Mouse (Mus musculus): ENCODE data around the gene Nr2e3. TPM values are rescaled to one million over a fixed set of nuclear protein-coding genes. Genes with fewer than 3 reads are reported as not detected.
A peak's percentile ranks its signal among the peaks of the same experiment; 100 is the strongest.
"Not testable (repeated sequence)": the region's sequence is repeated elsewhere in the genome, so short reads cannot be mapped to it uniquely, and the experiment has no call there.

Nr2e3 gene
- total RNA-seq, 2 experiments from 2014 or later = not detected

- DNase-seq = no peak
Measured at GRCm38 (mm10) chr9:59949981-59950380, 10.5 kb downstream of the Nr2e3 start.

DNA sequence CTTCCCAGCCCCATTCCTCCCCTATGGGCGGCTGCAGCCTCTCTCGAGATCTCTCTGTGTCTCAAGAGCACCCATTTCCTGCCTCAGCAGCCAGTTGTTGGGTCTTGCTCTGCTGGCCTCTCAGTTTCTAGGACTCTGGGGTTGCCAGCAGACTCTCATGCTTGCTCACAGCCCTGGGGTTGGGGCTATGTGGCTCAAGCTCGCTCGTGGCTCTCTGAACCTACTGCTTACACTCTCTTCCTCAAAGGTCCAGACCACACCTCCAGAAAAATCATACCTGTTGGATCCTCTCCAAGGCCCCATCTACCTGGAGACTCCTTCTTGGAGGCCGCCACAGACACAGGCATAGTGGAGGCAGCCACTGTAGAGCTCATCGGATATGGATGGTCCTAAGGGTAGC is 10.9 kb downstream of the Nr2e3 start:
- no peak for DNase-seq

GRCm38 (mm10) chr9:59948691-59949250 is 11.7 kb downstream of the Nr2e3 start:
- DNase-seq = no peak

GRCm38 (mm10) chr9:59948226-59948625 is 12.2 kb downstream of the Nr2e3 start:
- DNase-seq = no peak

- DNase-seq = no peak
Measured at GRCm38 (mm10) chr9:59947271-59947670, 13.2 kb downstream of the Nr2e3 start.

DNA sequence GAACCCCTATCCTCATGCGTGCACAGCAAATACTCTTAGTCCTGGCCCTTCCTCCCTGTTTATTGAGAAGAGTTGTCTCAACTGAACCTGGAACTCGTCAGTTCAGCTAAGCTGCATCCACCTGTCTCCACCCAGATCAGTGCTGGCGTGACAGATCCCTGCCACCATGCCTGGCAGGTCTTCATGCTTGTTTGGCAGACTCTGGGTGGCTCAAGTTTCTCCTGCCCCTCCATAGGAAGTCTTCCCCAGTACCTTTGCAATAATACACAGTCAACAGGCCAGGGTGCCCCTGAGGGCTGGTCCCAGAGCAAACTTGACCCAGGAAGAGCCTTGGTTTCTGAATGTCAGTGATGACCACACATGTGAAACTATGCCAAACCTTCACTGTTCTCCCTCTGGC is 15.2 kb downstream of the Nr2e3 start:
- DNase-seq = no peak

- no peak for DNase-seq
Measured at GRCm38 (mm10) chr9:59943826-59944225, 16.6 kb downstream of the Nr2e3 start.

GRCm38 (mm10) chr9:59942501-59943085 is 17.9 kb downstream of the Nr2e3 start:
- DNase-seq = no peak

GRCm38 (mm10) chr9:59941885-59942350 is 18.5 kb downstream of the Nr2e3 start:
- DNase-seq = peak in 1 of 2 experiments; percentile 7

DNA sequence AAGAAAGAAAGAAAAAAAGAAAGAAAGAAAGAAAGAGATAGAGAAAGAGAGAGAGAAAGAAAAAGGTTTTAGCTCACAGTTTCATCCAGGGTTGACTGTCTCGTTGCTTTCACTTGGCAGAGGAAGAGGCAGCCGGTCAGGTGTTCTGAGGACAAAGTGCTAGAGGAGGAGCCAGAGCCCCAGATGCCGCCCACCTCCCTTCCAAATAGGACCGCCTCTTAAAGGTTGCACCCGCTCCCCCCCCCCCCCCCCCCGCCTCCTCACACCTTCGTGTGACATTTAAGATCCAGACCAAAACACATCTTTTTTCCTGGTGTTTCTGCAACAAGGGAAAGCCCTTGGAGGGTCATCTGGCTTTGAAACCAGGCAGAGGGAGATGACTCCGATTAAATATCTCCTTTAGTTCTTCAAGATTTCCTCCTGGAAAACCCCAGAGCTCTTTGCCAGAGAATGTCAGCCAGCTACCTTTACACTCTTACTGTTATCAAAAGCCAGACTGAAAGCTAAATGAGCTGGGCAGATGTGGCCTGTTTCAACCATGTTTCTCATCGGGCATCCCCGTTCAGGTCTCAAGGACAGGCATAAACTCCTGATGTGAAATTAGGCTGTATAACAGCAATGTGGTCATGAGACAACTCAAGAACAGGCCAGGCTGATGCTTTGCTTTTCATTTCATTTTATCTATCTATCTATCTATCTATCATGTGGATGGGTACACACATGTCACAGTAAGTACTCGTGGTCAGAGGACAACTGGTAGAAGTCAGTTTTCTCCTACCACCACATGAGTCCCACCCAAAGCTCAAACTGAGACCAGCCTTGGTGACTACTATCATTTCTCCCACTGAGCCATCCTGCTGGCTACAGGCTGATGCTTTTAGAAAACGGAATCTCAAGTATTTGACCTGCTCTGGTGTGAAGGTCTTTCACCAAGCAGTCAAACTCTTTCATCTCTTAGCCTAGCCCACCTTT is 19.3 kb downstream of the Nr2e3 start:
- no peak for DNase-seq

DNA sequence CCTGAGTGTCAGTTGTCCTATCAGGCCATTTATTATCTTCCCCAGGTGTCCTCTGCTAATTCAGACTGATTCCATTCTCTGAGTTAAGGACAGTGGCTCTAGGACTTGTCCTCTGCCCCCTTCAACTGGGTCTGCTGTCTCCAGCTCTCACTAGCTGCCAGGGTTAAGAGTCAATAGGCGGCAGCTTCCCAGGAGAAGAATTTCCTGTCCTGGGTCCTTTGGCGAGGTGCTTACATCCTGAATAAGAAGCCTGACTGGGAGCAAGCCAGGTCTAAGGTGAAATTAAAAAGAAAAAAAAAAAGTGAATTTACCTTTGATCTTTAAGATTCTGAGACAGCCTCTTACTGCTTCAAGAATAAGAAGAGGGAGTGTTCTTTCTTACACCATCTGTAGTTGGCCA is 20.8 kb downstream of the Nr2e3 start:
- DNase-seq = no peak

- no peak for DNase-seq
Measured at GRCm38 (mm10) chr9:59938529-59938928, 21.9 kb downstream of the Nr2e3 start.

GRCm38 (mm10) chr9:59935866-59936265 is 24.6 kb downstream of the Nr2e3 start:
- not testable (repeated sequence) for DNase-seq

- no peak for DNase-seq
Measured at GRCm38 (mm10) chr9:59930248-59930647, 30.2 kb downstream of the Nr2e3 start.

- DNase-seq = no peak
Measured at GRCm38 (mm10) chr9:59914761-59915160, 45.7 kb downstream of the Nr2e3 start.

DNA sequence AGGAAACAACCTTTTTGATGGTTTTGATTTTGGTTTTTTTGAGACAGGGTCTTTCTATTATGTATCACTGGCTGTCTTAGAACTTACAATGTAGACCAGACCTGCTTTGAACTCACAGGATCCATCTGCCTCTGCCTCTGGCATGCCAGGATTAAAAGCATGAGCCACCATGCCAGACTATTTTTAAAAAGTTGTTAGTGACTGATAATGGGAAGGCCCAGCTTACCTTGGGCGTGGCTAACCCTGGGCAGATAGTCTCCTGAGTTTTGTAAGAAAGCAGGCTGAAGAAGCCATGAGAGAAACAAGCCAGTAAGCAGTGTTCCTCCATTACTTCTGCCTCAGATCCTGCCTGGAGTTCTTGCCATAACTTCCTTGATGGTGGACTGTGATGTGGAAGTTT is 57.1 kb downstream of the Nr2e3 start:
- DNase-seq = no peak

Other genes starting within 250 kb of the Nr2e3 start
- gene Senp8, start 209.9 kb downstream of the Nr2e3 start, total RNA-seq (2021) = 10 to 100 TPM; 10.7 to 11.4 TPM
- gene Myo9a, start 209.8 kb downstream of the Nr2e3 start, total RNA-seq (2021) = 10 to 100 TPM; 14.3 to 16.8 TPM

All from heart, adult 18-20 months (tissue).